Mouse (Mus musculus): ENCODE data around the gene Opa3.

DNA sequence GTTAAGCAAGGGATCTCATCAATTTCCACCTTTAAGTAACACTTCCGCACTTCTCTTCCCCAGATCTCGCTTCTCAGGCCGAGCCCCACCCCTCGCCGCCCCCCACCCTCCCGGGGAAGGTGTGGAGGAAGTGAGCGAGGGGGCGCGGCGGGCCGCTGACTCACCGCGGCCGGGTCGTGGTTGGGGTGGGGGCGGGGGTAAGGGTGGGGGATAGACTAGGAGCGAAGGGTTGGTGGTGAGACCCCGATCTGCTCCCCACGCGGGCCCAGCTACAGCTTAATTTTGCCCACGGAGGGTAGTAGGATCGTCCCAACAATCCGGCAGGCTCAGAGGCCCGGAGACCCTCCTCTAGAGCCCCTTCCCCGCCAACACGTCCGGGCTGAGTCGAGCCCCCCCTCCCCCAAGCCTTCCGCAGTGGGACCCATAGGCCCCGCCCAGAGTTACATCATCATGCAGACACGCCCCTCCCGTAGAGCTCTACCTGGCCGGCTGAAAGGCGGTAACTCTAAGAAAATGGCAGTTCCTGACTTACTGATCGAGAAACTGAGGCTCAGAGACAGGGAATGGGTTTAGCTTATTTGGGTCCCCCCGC is 44.1 kb downstream of the Opa3 start:
- TF ChIP-seq USF1 (IDR thresholded peaks at IDR 0.05; ENCODE audit: low read depth) (no peak), CTCF (IDR thresholded peaks at IDR 0.05; ENCODE audit: control insufficient read depth, insufficient read depth, insufficient read length) (no peak), MAX (IDR thresholded peaks at IDR 0.05) (no peak), CEBPB (IDR thresholded peaks at IDR 0.05; ENCODE audit: low read depth) (peak; percentile 36)
